Mouse (Mus musculus) urinary bladder, postnatal 10 days (tissue): ENCODE data around the gene Bpifb9a.
"Not testable (repeated sequence)": the region's sequence is repeated elsewhere in the genome, so short reads cannot be mapped to it uniquely, and the experiment has no call there.

Experiments
- DNase-seq: peaks from one replicate; pipeline ENCODE4 v3.0.0; 2022; ENCODE audit warnings: low spot score

Bpifb9a gene

DNA sequence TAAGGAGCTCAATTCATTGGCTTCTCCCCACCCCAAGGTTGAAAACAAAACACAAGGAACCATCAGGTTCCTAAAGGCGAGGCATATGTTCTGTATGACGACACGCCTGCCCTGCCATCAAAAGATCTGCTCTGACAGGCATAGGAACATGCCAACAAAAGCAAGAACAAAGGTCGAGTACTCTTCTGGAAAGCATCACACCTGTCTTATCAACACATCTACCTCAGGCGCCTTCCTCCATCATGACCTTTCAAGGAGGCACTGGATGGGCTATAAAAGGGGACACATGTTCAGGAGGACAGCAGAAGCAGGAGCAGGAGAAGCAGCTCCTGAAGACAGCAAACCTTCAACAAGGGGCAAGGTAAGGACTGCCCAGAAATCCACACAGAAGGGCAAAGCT lies at the start of gene Bpifb9a:
Bpifb9a (plus strand) TSS at position 301 of the 400 bp plus-strand sequence.
- DNase-seq, result not testable (repeated sequence)

DNA sequence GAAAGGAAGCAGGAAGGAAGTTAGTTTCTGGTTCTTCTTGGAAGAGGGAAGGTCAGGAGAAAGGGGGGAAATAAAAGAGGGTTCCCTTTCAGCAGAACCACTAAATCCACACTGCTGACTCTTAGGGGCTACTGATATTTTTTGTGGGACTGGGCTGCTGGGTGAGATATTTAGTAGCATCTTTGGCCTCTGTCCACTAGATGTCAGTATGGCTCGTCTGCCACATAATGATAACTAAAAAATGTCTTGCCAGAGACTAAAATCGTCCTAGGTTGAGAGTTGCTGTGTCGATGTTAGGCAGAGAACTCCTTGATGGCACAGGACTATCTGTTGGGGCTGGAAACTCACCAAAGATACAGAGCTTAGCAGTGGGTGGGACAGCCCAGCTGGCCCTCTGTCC lies 48.5 kb upstream of the Bpifb9a start:
- DNase-seq, result no peak

DNA sequence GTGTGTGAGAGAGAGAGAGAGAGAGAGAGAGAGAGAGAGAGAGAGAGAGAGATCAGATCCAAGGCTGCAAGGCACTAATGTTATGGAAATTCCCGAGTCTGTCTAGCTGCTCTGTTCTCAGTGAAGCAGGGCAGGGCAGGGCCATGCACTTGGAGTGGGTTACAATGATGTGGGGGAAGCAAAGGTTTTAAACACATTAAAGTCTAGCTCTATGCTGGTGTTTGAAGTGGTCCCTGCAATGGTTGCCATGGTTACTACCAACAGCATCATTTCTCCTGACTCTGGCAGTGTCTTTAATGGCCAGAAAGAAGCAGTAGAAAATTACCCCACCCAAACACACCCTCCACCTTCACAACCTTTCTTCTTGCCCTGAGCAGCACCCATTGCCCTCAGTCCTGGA lies 46.5 kb upstream of the Bpifb9a start:
- no peak for DNase-seq

DNA sequence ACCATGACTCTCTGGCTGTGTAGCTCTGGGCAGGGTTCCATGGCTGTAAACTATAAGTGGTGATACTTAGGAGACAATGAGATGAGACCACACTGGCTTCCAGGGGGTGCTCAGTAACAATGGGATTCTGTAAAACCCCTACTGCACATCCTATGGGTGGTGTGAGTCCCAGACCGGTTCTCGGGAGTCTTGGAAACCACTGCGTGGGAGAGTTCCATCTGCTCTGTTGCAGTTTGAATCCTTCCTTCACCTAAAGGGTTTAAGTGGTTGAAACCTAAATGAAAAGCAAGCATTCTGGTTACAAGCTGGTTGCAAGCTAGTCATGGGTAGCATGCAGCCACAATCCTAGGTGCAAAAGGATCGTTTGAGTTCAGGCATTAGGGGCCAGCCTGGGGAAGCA lies 45.8 kb upstream of the Bpifb9a start:
- no peak for DNase-seq

DNA sequence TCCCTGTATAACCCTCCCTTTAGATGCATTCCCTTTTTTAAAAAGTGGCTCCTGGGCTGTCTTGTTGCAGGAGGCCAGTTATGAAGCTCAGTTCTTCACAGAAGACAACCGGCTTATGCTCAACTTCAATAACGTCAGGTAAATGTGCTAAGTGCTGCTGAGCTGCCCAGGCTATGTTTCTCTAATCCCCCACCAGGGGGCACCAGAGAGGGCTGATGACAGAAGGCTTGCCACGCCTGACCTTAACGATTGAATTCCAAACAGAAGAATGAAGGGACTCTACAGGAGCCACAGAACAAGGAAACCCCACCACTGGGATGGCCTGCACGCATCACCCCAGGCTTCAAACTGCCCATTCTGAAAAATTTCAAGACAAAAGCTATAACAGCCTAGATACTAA lies 42.5 kb upstream of the Bpifb9a start:
- no peak for DNase-seq

DNA sequence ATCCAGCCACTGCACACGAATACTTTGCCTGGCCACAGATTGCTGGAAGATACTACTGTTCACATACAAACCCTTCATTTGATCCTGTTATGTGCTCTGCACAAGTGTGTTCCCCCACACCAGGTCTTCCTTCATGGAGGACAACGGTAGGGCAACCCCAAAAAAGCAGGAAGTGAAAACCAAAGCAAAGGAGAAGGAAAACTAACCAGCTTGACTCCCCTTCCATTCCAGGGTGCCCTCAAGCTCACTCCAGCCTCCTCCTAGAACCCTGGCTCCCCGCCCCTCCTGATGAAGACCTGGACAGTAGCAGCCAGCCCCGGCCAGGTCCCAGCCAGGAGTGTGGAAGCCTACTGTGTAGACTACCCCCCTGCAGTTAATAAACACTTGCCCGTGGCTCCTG lies 37.7 kb upstream of the Bpifb9a start:
- DNase-seq, result no peak

DNA sequence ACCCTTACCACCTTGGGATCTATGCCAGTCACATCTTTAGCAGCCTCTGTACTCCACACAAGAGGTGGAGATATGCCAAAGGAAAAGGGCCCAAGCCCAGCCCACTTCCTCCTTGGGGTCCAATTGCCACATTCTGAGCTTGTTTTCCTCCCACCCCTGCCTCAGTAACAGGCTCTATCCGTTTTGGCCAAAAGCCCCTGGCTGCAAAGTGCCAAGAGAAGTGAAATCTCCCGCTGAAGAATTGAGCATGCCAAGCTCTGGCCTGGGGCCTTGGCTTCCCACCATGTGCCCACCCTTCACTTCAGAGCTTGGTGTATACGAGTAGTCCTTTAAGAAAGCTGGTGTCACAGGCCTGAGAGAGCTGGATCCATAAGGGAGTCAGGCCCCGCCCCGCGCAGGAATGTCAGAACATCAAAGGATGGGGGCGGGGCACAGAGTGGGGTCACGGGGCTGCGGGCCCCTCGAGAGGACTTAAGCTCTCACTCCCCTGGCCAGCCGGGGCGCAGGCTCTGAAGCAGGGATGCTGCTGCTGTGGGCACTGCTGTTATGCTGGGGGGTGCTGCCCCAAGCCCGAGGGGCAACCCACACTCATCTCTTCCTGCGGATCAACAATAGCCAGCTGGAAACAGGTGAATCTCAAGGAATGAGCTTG lies 34.3 kb upstream of the Bpifb9a start, which contains the start of gene Bpifb5:
Bpifb5 (plus strand) TSS at position 478 of the 652 bp plus-strand sequence.
- DNase-seq, result no peak

DNA sequence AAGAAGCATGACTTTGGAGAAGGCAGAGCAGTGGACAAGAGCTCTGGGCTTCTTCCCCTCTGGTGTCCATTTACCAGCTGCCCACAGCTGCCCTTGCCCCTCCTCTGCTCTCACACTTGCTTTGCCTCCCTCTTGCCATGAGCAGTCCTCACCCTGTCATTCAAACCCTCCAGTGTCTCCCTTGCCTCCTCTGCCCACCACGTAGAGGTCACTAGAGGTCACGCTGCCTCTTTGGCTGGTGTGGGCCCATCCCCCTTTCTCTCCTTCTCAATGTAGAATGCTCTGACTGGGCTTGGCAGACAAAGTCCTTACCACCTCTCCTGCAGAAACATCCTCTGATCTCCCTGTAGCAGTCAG lies 33.8 kb upstream of the Bpifb9a start:
- DNase-seq, result no peak

DNA sequence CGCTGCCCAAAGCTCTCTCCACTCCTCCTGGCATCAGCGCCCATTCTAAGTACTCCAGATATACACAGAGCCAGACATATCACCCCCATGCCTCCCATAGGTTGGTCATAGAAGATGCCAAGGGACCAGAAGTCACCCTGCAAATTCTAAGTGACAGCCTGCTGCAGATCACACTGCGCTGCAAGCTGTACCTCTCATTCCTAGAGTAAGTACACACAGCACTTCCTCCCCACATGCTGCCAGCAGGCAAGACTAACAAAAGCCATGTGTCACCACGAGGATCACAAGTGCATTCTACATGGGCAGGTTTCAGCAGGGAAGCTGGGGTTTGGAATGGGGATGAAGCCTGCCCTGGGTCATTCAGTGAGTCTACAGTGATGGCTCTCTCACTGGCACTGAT lies 30.7 kb upstream of the Bpifb9a start:
- no peak for DNase-seq

DNA sequence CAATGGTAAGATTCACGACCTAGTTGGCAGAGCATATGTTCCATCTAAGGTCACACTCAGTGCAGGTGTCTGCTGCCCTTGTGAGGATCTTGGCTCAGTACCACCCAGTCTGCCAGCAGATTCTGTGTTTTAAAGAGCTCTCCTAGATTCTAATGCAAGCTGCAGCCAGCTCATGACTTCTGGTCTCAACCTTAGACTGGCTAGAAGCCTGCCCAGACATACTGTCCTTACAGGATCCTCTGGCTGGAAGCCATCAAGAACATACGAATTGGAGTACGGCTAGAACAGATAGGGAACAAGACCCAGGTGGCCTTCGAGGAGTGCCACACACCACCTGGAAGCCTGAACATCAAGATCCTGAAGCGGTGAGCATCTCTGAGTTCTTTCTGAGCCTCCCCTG lies 29.8 kb upstream of the Bpifb9a start:
- no peak for DNase-seq

DNA sequence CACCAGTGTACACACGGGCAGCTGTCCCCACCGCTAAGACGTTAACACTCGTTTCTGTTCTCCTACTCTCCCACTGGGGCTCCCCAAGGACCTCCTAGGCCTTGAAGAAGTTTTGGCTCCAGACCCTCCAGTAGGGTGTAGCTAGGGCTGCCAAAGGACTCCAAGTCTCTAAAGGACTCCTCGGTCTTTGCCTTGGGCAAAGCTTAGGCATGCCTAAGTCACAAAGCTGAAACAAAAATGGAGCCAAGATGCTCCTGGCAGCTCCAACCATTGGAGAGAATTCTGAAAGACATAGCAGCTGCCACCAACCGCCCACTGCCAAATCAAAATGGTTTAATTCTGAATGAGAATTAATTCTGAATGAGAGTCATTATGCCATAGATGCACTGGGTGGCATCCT lies 24.2 kb upstream of the Bpifb9a start:
- no peak for DNase-seq

DNA sequence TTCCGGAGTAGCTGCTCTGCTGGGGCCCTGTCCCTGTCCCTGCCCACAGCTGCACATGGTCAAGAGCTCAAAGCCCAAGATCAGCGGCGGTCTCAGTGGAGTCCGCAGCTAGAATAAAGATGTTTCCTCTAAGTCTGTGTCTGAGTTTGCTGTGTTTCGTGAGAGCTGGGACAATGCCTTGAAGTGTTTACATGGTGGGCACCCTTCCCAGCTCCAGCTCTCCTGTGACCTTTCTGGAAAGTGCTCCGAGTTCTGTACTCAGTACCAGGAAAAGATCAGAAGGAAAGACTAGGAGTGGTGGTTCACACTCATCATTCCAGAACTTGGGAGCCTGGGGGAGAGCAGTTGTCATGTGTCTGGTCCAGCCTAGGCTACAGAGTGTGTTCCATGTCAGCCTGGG lies 16.9 kb upstream of the Bpifb9a start:
- DNase-seq, result no peak

DNA sequence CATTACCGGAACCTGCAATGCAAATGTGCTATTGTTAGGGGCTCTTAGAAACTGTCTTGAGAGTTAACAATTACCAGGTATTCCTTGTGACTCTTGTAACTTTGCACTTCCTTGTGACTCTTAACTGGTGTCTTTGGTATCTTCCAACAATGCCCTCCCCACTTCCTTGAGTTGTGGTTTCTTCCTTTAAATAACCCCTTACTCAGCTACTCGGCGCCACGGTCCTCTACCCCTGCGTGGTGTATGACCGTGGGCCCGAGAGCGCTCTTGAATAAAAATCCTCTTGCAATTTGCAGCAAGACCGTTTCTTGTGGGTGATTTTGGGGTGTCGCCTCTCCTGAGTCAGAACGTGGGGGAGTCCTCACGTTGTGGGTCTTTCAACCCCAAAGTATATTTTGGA lies 14.9 kb upstream of the Bpifb9a start:
- DNase-seq, result not testable (repeated sequence)

DNA sequence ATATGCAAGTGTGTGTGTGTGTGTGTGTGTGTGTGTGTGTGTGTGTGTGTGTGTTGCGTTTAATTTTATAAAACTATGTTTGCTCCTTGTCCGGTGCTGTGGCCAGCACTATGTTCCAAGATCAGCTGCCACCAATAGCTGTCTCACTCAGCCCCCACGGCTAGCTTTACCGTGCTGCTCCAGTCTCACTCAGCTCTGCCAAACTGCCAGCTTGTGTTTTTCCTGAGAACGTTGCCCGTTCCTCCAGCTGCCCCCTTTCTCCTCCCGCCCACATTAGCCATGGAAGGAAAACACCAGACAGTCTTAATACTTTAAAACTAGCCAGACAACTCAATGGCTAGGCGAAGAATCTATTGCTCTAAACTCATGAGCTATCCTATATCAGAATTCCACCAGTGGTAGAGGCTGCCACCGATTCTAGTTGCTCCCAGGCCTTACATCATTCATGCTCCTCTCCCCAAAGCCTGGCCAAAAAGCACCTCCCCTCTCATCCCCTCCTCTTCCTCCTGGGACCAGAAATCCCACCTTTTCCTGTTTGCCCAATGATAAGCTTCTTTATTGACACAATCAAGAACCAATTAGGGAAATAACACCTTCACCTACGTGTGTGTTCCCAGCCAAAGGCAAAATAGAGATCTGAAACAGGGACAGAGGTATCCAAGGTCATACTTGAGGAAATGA lies 14.2 kb upstream of the Bpifb9a start:
- no peak for DNase-seq

DNA sequence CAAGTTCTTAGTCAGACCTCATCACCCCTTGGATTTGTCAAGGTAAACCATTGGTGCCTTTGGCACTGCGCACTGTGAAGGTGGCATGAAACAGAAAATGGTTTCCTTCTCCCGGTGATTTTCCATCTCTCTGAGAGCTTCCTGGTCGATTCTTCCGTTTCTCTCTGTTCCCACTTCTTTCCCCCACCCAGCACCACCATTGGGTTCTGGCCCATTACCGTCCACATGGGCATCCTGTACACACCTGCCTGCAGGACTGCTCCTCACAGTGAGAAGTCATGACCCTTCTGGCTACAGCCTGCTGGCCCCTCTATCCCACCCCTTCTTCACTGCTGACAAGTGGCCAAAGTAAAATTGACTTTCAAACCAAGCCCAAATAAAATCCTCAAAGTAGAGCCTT lies 12.3 kb upstream of the Bpifb9a start:
- no peak for DNase-seq

DNA sequence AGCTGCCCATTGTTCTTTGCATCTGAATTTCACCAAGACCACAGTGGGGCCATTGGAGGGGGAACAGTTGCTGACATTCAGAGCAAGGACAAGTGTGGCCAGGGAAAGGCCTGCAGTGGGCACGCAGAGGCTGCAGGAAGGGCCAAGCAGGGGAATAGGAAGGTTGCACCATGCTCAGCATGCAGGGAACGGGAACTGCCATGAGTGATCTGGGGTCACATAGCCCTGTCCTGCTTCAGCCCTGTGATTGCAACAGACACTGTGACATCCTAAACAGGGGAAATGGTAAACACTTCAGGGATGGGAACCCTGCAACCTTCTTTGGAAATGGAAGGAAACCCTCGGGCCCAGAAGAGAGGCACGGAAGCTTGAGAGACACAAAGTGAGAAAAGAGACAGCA lies 2.4 kb upstream of the Bpifb9a start:
- DNase-seq, result not testable (repeated sequence)

DNA sequence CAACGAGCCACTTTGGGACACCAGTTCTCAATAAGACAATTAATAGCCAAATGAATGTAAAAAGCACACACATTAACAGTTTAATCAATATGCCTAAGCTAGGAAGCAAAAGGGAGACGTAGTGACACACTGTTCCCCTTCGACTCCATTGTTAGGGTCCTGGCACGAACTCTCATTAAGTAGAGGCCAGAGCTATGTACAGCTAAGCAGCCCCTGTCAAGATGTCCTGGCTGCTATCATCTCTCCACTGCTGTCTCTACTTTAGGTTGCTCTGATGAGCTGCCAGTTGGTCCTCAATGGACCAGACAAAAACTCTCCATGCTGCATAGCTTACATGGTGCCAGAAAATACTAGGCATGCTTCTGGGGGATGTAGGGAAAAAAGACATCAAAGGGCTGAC lies 1.9 kb upstream of the Bpifb9a start:
- DNase-seq, result no peak

DNA sequence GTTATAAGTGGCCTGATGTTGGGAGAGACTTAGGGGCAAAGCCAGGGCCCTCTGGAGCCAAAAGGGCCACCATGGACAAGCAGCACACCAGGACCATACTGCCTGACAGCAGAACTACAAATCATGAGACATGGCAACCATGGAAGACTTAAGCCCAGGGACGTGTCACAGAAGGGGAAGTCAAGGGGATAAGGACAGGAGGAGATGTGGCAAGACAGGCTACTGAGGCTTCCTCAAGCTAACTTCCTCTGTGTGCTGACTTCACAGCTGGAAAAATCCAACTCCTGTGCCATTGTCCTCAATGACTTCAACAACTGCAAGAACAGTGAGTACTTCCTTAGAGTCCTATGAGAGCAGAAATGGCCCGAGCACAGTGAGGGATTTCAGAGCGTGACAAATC lies 6.7 kb downstream of the Bpifb9a start:
- DNase-seq, result not testable (repeated sequence)

DNA sequence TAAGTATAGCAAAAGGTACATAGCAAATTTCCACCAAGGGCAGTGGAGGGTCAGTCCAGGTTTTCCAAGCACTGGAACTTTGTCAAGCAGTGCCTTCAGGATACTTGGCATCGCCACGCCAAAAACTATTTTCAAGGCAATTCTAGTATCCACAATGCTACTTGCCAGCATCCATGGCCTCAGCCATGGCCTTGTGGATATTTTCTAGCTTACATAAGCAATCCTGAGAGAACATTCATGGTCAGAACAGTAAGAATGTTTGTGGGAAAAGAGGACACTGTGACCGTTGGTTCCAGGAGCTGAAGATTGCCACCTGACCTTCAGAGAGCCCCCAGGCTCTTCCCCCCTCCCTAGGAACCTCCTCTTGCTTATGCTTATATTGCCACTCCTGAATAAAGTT lies 34.2 kb downstream of the Bpifb9a start:
- DNase-seq, result not testable (repeated sequence)

DNA sequence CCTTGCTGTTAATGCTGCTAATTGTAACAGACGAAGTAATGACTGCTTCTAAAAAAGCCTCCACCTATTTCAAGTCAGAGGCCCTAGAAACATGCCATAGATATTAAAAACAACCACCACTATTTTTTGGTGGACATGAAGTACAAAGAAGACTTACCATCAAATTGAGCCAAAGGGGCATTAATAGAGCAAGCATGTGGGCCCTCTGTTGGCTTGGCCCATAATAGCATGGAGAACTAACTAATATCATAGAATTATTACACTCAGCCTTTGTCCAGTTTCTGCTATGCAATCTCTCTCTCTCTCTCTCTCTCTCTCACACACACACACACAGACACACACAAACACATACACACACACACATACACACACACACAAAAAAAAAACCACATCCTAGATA lies 35.2 kb downstream of the Bpifb9a start:
- no peak for DNase-seq

DNA sequence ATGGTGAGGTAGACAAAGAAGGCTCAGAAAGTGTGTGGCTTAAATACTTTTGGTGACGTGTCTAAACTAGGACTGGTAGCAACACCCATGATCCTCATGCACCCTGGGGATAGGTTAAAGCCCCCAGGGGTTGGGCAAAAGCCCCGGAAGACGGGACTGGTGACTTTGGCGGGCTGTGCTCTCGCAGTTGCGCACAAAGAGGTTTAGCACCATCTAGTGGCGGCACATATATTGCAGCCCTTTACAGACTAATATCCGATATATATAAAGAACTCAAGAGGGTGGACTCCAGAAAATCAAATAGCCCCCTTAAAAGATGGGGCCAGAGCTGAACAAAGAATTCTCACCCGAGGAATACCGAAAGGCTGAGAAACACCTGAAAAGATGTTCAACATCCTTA lies 37.1 kb downstream of the Bpifb9a start:
- DNase-seq, result not testable (repeated sequence)

DNA sequence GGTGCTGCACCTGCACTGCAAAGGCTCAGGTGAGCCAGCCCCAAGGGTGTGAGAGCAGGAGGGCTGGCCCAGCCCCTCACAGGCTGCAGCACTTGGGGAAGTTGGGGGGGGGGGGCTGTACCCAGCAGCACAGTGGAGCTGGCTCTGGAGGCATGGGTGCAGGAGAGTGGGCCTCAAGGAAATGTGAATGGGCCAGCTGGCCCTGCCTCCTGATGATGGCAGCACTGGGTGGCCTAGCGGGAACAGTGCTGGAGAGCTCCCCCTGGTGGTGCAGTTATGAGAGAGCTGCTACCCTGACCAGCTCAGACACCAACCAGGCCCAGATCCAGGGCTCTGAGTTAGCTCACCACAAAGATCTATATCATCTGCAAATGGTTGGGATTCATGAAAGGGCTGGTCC lies 42.8 kb downstream of the Bpifb9a start:
- no peak for DNase-seq

DNA sequence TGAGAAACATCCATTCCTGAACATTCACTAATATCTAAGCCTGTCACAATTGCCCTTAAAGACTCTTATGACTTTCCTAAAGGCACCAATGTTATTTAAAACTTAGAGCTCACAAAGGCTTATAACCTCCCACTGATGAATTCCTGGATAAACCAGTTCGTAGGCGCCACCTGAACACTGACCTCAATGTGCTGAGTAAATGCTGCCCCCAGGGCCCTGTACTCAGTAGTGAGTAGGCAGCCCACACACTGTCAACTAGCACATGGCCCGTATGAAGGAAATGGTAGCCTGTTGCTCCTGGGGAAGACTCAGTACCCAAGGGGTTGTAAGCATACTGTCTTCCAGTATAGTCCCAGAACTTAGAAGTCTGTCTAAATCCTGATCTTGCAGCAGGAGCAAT lies 44.1 kb downstream of the Bpifb9a start:
- no peak for DNase-seq

DNA sequence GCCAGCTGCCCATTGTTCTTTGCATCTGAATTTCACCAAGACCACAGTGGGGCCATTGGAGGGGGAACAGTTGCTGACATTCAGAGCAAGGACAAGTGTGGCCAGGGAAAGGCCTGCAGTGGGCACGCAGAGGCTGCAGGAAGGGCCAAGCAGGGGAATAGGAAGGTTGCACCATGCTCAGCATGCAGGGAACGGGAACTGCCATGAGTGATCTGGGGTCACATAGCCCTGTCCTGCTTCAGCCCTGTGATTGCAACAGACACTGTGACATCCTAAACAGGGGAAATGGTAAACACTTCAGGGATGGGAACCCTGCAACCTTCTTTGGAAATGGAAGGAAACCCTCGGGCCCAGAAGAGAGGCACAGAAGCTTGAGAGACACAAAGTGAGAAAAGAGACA lies 47.0 kb downstream of the Bpifb9a start:
- not testable (repeated sequence) for DNase-seq
